In the genomic region with DNA sequence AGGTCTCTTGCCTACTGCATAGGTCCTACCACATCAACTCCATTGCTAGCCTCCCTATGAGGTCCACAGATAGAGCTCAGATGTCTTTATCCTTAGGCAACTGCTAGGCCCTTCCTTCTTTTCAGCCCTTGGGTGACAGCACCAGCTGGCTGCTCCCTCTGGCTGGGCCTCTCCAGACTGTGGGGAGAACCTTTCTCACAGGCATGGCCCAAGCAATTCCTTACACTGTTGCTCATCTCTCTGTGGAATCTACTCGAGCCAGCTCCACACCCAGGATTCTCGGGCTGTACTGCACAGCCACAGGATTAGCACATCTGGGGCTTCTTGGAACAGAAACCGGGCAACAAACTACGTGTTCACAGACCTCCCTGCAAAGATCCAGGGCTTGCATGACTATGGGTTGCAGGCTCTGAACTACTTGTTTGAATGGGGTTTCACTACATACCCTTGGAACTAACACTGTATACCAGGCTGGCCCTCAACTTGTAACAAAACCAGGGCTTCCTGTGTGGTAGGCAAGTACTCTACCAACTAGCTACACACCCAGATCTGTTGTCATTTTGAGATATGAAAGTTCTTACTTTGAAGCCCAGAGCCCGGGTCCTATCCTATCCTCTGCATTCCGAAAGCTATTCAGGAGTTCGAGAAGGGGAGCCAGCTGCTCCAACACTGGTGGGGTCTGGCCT, we compare ENCODE assay signal across 10 mouse cellular contexts. TPM values are rescaled to one million over a fixed set of nuclear protein-coding genes. Genes with fewer than 3 reads are reported as not detected.
DNase-seq lines count a peak whose midpoint lies in the region; ATAC-seq and TF ChIP-seq lines count a peak whose summit lies in the region.
"Had no signal": no experiment of that assay in that cellular context is flagged by ENCODE, and none has a peak within 500 bp of the region (broad histone marks: within the 10 kb centered on the region; RNA-seq: fewer than 3 reads in every experiment).

No protein-coding gene starts in this region.

- ATAC-seq in intestine, embryonic 16.5 days, result no peak
- ATAC-seq: Patski had no signal

- TF ChIP-seq POLR2A in bone marrow, adult 2 months (IDR thresholded peaks at IDR 0.05; ENCODE audit: borderline replicate concordance, control insufficient read depth, low read depth, low read length), result no peak

- no peaks in the 10 kb centered on the region for H3K27me3 ChIP-seq in heart, embryonic 10.5 days (ENCODE audit: insufficient read depth, poor library complexity, severe bottlenecking)
- H3K27me3 ChIP-seq in intestine, embryonic 16.5 days (replicated peaks; ENCODE audit: control insufficient read depth, insufficient read depth, low read length), result no peaks in the 10 kb centered on the region
- H3K27me3 ChIP-seq: hindbrain, embryonic 15.5 days; Patski had no signal

- no peak overlapping the region for H3K27ac ChIP-seq in heart, embryonic 10.5 days
- 0 out of 2 replicates have a peak overlapping the region, but pooled peaks have one; percentile 5 for H3K27ac ChIP-seq in bone marrow, adult 2 months (ENCODE audit: control insufficient read depth, insufficient read depth, low read depth, low read length, poor library complexity)
- H3K27ac ChIP-seq in intestine, embryonic 16.5 days (ENCODE audit: low read length), result 0 out of 2 replicates have a peak overlapping the region, but pooled peaks have one; percentile 11
- H3K27ac ChIP-seq: hindbrain, embryonic 15.5 days had no signal

- TF ChIP-seq CTCF in bone marrow, adult 2 months (IDR thresholded peaks at IDR 0.05; ENCODE audit: control insufficient read depth, insufficient read depth, low read length), result no peak

- 84% methylated on average over 7 of the region's 7 CpGs for WGBS in heart, embryonic 10.5 days
- WGBS in bone marrow, adult 2 months, result 61% methylated on average over 7 of the region's 7 CpGs
- WGBS in intestine, embryonic 16.5 days, result 82% methylated on average over 7 of the region's 7 CpGs

- no peak overlapping the region for H3K4me3 ChIP-seq in heart, embryonic 10.5 days
- no peak overlapping the region for H3K4me3 ChIP-seq in bone marrow, adult 2 months (replicated peaks; ENCODE audit: control insufficient read depth, low read depth, low read length)
- no peak overlapping the region for H3K4me3 ChIP-seq in intestine, embryonic 16.5 days (ENCODE audit: low read length)

- peak overlapping the region; percentile 96 for H3K9ac ChIP-seq in intestine, embryonic 16.5 days (ENCODE audit: low read depth, low read length)
- H3K9ac ChIP-seq: hindbrain, embryonic 15.5 days had no signal

- H3K36me3 ChIP-seq in heart, embryonic 10.5 days, result peaks cover 44% of the 10 kb centered on the region
- H3K36me3 ChIP-seq in intestine, embryonic 16.5 days (ENCODE audit: control insufficient read depth, insufficient read depth, low read length), result peaks cover 4% of the 10 kb centered on the region; the same call in 1 of the 2 replicates

- 0 out of 2 replicates have a peak overlapping the region, but pooled peaks have one; percentile 70 for H3K4me2 ChIP-seq in intestine, embryonic 16.5 days (ENCODE audit: low read depth, low read length)

- no peaks in the 10 kb centered on the region for H3K9me3 ChIP-seq in heart, embryonic 10.5 days
- no peaks in the 10 kb centered on the region for H3K9me3 ChIP-seq in intestine, embryonic 16.5 days (ENCODE audit: control insufficient read depth, low read length)
- H3K9me3 ChIP-seq: hindbrain, embryonic 15.5 days had no signal

- DNase-seq in heart, adult 9 months (ENCODE audit: low spot score in 2 of 2), result peak; percentile 54 to 55
- DNase-seq in heart, embryonic 10.5 days (ENCODE audit: low spot score), result no peak
- DNase-seq in 3T3-L1 (ENCODE audit: low read depth, low spot score), result peak; percentile 73
- no peak for DNase-seq in ovary, postnatal 36 days (ENCODE audit: low spot score)
- DNase-seq in right cerebral cortex, postnatal 10 days (ENCODE audit: low spot score in 2 of 2), result no peak
- DNase-seq in testis, postnatal 10 days (ENCODE audit: low spot score), result no peak

- H3K4me1 ChIP-seq in heart, embryonic 10.5 days, result peaks cover 40% of the 10 kb centered on the region
- H3K4me1 ChIP-seq in bone marrow, adult 2 months (ENCODE audit: control insufficient read depth, insufficient read depth, low read length), result peaks cover 9% of the 10 kb centered on the region
- peaks cover 36% of the 10 kb centered on the region for H3K4me1 ChIP-seq in intestine, embryonic 16.5 days (ENCODE audit: control insufficient read depth, insufficient read depth, low read length)

RNA-seq across cellular contexts. Expression of gene Sh3gl1, which starts 2.3 kb away (rescaled TPM):
- 117 and 155 TPM in 2 replicates for polyA plus RNA-seq in heart, embryonic 10.5 days (2016; fragmentation: Nextera tagmentation; extraction: Ambion mirVana)
- polyA plus RNA-seq in bone marrow, adult 2 months (2011; ENCODE audit: insufficient read depth, insufficient read length, low replicate concordance, missing spikeins), result 39.9 and 55.5 TPM in 2 replicates
- 120 and 131 TPM in 2 replicates for polyA plus RNA-seq in intestine, embryonic 16.5 days (2015; fragmentation: Nextera tagmentation; extraction: Ambion mirVana)

RNA-seq across cellular contexts. Expression of gene Chaf1a, which starts 6.1 kb away (rescaled TPM):
- polyA plus RNA-seq in heart, embryonic 10.5 days (2016; fragmentation: Nextera tagmentation; extraction: Ambion mirVana), result 24.0 and 30.0 TPM in 2 replicates
- polyA plus RNA-seq in bone marrow, adult 2 months (2011; ENCODE audit: insufficient read depth, insufficient read length, low replicate concordance, missing spikeins), result 55.8 and 73.6 TPM in 2 replicates
- 15.6 and 16.7 TPM in 2 replicates for polyA plus RNA-seq in intestine, embryonic 16.5 days (2015; fragmentation: Nextera tagmentation; extraction: Ambion mirVana)

RNA-seq across cellular contexts. Expression of gene Mpnd, which starts 28.7 kb away (rescaled TPM):
- 69.5 and 111 TPM in 2 replicates for polyA plus RNA-seq in heart, embryonic 10.5 days (2016; fragmentation: Nextera tagmentation; extraction: Ambion mirVana)
- 13.1 and 47.7 TPM in 2 replicates for polyA plus RNA-seq in bone marrow, adult 2 months (2011; ENCODE audit: insufficient read depth, insufficient read length, low replicate concordance, missing spikeins)
- polyA plus RNA-seq in intestine, embryonic 16.5 days (2015; fragmentation: Nextera tagmentation; extraction: Ambion mirVana), result 77.5 and 80.8 TPM in 2 replicates

RNA-seq across cellular contexts. Expression of gene Stap2, which starts 28.8 kb away (rescaled TPM):
- polyA plus RNA-seq in heart, embryonic 10.5 days (2016; fragmentation: Nextera tagmentation; extraction: Ambion mirVana), result 7.7 and 8.0 TPM in 2 replicates
- 3.9 and 10.6 TPM in 2 replicates for polyA plus RNA-seq in bone marrow, adult 2 months (2011; ENCODE audit: insufficient read depth, insufficient read length, low replicate concordance, missing spikeins)
- 65.6 and 79.6 TPM in 2 replicates for polyA plus RNA-seq in intestine, embryonic 16.5 days (2015; fragmentation: Nextera tagmentation; extraction: Ambion mirVana)

RNA-seq across cellular contexts. Expression of gene Ubxn6, which starts 40.6 kb away (rescaled TPM):
- polyA plus RNA-seq in heart, embryonic 10.5 days (2016; fragmentation: Nextera tagmentation; extraction: Ambion mirVana), result 33.1 and 34.3 TPM in 2 replicates
- 17.7 and 41.7 TPM in 2 replicates for polyA plus RNA-seq in bone marrow, adult 2 months (2011; ENCODE audit: insufficient read depth, insufficient read length, low replicate concordance, missing spikeins)
- polyA plus RNA-seq in intestine, embryonic 16.5 days (2015; fragmentation: Nextera tagmentation; extraction: Ambion mirVana), result 31.6 and 34.3 TPM in 2 replicates

Comparison
In these comparisons a context has a peak if more than half of its experiments do, and no peak if none do; other contexts are left out.
1. DNase-seq: peak in heart, adult 9 months (2 of 2) and 3T3-L1 (single experiment); none in heart, embryonic 10.5 days (single experiment), ovary, postnatal 36 days (single experiment), right cerebral cortex, postnatal 10 days (0 of 2) and testis, postnatal 10 days (single experiment).